Mouse (Mus musculus) small intestine, adult 2 months (tissue): ENCODE data around the gene Zrsr1.

Source experiments
- CTCF ChIP-seq: fragments of 200-500 bp; IDR thresholded peaks from 2 replicates; pipeline ENCODE4 v1.5.1; 2012; ENCODE audit warnings: low read depth, mild to moderate bottlenecking, control low read depth, inconsistent platforms, low read length, moderate library complexity, mixed read lengths; ENCODE audit not compliant: insufficient replicate concordance, insufficient read length; ENCODE audit errors: extremely low read depth
- POLR2A ChIP-seq: fragments of 200-500 bp; IDR thresholded peaks from 2 replicates; pipeline ENCODE4 v1.6.1; 2012; ENCODE audit warnings: low read depth, mild to moderate bottlenecking, control low read depth, inconsistent platforms, low read length, moderate library complexity

GRCm38 (mm10) chr11:22928586-22929169, 43.1 kb upstream of the Zrsr1 start:
- no peak for TF ChIP-seq POLR2A
- no peak for TF ChIP-seq CTCF
